Mouse (Mus musculus): ENCODE results near the gene Baz1a. TPM values are rescaled to one million over a fixed set of nuclear protein-coding genes. Genes with fewer than 3 reads are reported as not detected.
"Not testable (repeated sequence)": the region's sequence is repeated elsewhere in the genome, so short reads cannot be mapped to it uniquely, and the experiment has no call there.

Baz1a gene
- polyA plus RNA-seq, 3 experiments from 2014 or later = 31.0 to 41.8 (median 34.4) TPM

- peak; percentile 88 for ATAC-seq
Observed at GRCm38 (mm10) chr12:55007361-55008008, 6.7 kb downstream of the Baz1a start.

GRCm38 (mm10) chr12:55006071-55006470 is 8.1 kb downstream of the Baz1a start:
- ATAC-seq = no peak

- ATAC-seq = no peak
Observed at GRCm38 (mm10) chr12:55004396-55004795, 9.8 kb downstream of the Baz1a start.

- no peak for ATAC-seq
Observed at GRCm38 (mm10) chr12:55003843-55004242, 10.3 kb downstream of the Baz1a start.

- ATAC-seq = not testable (repeated sequence)
Observed at GRCm38 (mm10) chr12:55002532-55002931, 11.6 kb downstream of the Baz1a start.

GRCm38 (mm10) chr12:54999016-54999690 is 15.0 kb downstream of the Baz1a start:
- ATAC-seq = peak; percentile 95

GRCm38 (mm10) chr12:54998411-54998810 is 15.7 kb downstream of the Baz1a start:
- peak; percentile 25 for ATAC-seq

- ATAC-seq = no peak
Observed at GRCm38 (mm10) chr12:54996979-54997474, 17.1 kb downstream of the Baz1a start.

- ATAC-seq = no peak
Observed at GRCm38 (mm10) chr12:54995965-54996364, 18.2 kb downstream of the Baz1a start.

- ATAC-seq = no peak
Observed at GRCm38 (mm10) chr12:54994418-54994817, 19.7 kb downstream of the Baz1a start.

- no peak for ATAC-seq
Observed at GRCm38 (mm10) chr12:54994068-54994386, 20.1 kb downstream of the Baz1a start.

- ATAC-seq = no peak
Observed at GRCm38 (mm10) chr12:54993246-54994067, 20.7 kb downstream of the Baz1a start.

- ATAC-seq = no peak
Observed at GRCm38 (mm10) chr12:54992814-54993213, 21.3 kb downstream of the Baz1a start.

GRCm38 (mm10) chr12:54988323-54988850 is 25.8 kb downstream of the Baz1a start:
- ATAC-seq = no peak

GRCm38 (mm10) chr12:54987156-54987555 is 27.0 kb downstream of the Baz1a start:
- no peak for ATAC-seq

- ATAC-seq = peak; percentile 80
Observed at GRCm38 (mm10) chr12:54986052-54986717, 28.0 kb downstream of the Baz1a start, which contains the start of gene Gm20403. Gene Gm20403 (minus strand): TSS chr12:54986529.

- ATAC-seq = peak; percentile 50
Observed at GRCm38 (mm10) chr12:54985257-54986051, 28.7 kb downstream of the Baz1a start.

GRCm38 (mm10) chr12:54984701-54985256 is 29.4 kb downstream of the Baz1a start:
- ATAC-seq = peak; percentile 43

GRCm38 (mm10) chr12:54982935-54983715 is 31.0 kb downstream of the Baz1a start:
- ATAC-seq = no peak

- no peak for ATAC-seq
Observed at GRCm38 (mm10) chr12:54981962-54982361, 32.2 kb downstream of the Baz1a start.
